Mouse (Mus musculus): ENCODE data around the gene Katnal1. TPM values are rescaled to one million over a fixed set of nuclear protein-coding genes. Genes with fewer than 3 reads are reported as not detected.

Gene Katnal1
- polyA plus RNA-seq, 1 experiment from 2014 or later, result 36.5 TPM

DNA sequence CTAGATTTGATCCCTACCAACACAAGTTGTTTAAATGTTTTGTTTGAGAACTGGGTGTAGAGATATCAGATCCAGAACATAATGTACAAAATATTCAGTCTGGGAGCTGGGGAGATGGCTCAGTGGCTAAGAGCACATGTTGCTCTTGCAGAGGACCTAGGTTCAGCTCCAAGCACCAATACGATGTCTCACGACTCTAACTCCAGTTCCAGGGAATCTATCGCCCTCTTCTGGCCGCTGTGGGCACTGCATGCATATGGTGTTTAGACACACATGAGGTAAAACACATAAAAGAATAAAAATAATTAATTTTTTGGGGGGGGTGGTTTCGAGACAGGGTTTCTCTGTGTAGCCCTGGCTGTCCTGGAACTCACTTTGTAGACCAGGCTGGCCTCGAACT lies 23.3 kb upstream of the Katnal1 start:
- Histone ChIP-seq H3K27me3 (no peaks in the 10 kb centered on the region), H3K36me3 (no peaks in the 10 kb centered on the region), H3K9me3 (no peaks in the 10 kb centered on the region), H3K4me2 (no peak overlapping the region), H3K4me3 (no peak overlapping the region), H3K4me1 (replicated peaks) (no peaks in the 10 kb centered on the region), H3K9ac (no peak overlapping the region), H3K27ac (replicated peaks) (no peak overlapping the region)
- WGBS, result 44% methylated on average over 6 of the region's 6 CpGs
- ATAC-seq (ENCODE audit: low FRiP score, low read depth), result no peak

- no peak overlapping the region for H3K27ac ChIP-seq (replicated peaks)
- H3K27me3 ChIP-seq, result no peaks in the 10 kb centered on the region
- no peak overlapping the region for H3K9ac ChIP-seq
- ATAC-seq (ENCODE audit: low FRiP score, low read depth), result no peak
- H3K4me2 ChIP-seq, result no peak overlapping the region
- H3K36me3 ChIP-seq, result no peaks in the 10 kb centered on the region
- WGBS, result 94% methylated on average over 5 of the region's 5 CpGs
- H3K4me3 ChIP-seq, result no peak overlapping the region
- no peaks in the 10 kb centered on the region for H3K9me3 ChIP-seq
- H3K4me1 ChIP-seq (replicated peaks), result no peaks in the 10 kb centered on the region
Observed at GRCm38 (mm10) chr5:148951360-148951759, 22.2 kb upstream of the Katnal1 start.

GRCm38 (mm10) chr5:148950064-148950463 lies 20.9 kb upstream of the Katnal1 start:
- Histone ChIP-seq H3K4me3 (no peak overlapping the region), H3K4me1 (replicated peaks) (no peaks in the 10 kb centered on the region), H3K27me3 (no peaks in the 10 kb centered on the region), H3K36me3 (no peaks in the 10 kb centered on the region), H3K4me2 (no peak overlapping the region), H3K9ac (no peak overlapping the region), H3K9me3 (no peaks in the 10 kb centered on the region), H3K27ac (replicated peaks) (no peak overlapping the region)
- 59% methylated on average over 15 of the region's 15 CpGs for WGBS
- no peak for ATAC-seq (ENCODE audit: low FRiP score, low read depth)

DNA sequence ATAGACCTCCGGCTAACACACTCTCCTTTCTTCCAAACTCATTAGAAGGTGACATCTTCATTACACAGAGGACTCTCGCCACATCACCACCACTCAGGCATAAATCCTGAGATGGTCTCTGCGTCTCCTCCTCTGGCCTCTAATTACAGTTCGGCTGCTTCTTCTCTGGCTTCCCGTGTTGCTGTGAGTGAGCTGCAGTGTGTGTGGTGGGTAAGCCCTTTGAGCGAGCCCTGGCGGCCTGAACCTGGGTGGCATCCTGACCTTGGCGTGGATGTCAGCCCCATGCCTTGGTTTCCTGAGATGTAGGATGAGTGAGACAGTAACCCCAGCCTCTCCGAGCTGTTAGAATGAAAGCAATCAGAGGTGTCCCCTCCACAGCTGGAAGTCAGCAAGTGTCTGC lies 19.5 kb upstream of the Katnal1 start:
- H3K4me2 ChIP-seq, result no peak overlapping the region
- WGBS, result 74% methylated on average over 9 of the region's 9 CpGs
- H3K9me3 ChIP-seq, result no peaks in the 10 kb centered on the region
- H3K9ac ChIP-seq, result no peak overlapping the region
- H3K4me1 ChIP-seq (replicated peaks), result peaks cover 2% of the 10 kb centered on the region; the same call in 1 of the 2 replicates
- no peaks in the 10 kb centered on the region for H3K36me3 ChIP-seq
- H3K4me3 ChIP-seq, result no peak overlapping the region
- H3K27me3 ChIP-seq, result no peaks in the 10 kb centered on the region
- H3K27ac ChIP-seq (replicated peaks), result no peak overlapping the region
- ATAC-seq (ENCODE audit: low FRiP score, low read depth), result no peak

GRCm38 (mm10) chr5:148947412-148947811 lies 18.3 kb upstream of the Katnal1 start:
- no peak overlapping the region for H3K9ac ChIP-seq
- no peak overlapping the region for H3K27ac ChIP-seq (replicated peaks)
- H3K9me3 ChIP-seq, result no peaks in the 10 kb centered on the region
- H3K4me2 ChIP-seq, result no peak overlapping the region
- H3K36me3 ChIP-seq, result no peaks in the 10 kb centered on the region
- H3K4me3 ChIP-seq, result no peak overlapping the region
- no peaks in the 10 kb centered on the region for H3K27me3 ChIP-seq
- WGBS, result 78% methylated on average over 4 of the region's 4 CpGs
- ATAC-seq (ENCODE audit: low FRiP score, low read depth), result no peak
- H3K4me1 ChIP-seq (replicated peaks), result peaks cover 6% of the 10 kb centered on the region; the same call in 1 of the 2 replicates

DNA sequence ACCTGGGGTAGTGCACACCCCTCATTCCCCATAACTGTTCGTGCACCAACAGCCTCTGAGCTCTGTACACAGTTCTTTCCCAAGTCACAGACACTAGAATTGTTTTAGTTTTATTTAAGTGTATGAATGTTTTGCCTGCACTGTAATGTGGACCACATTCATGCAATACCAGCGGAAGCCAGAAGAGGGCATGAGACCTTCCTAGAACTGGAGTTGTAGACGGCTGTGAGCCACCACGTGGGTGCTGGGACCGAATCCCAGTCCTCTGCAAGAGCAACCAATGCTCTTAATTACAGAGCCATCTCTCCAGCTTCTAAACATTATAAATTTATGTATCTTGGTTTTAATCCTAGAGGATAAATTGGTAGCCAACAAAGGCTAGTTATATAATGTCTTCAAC lies 17.7 kb upstream of the Katnal1 start:
- H3K9ac ChIP-seq, result no peak overlapping the region
- H3K9me3 ChIP-seq, result no peaks in the 10 kb centered on the region
- WGBS, result 81% methylated on average over 5 of the region's 5 CpGs
- no peaks in the 10 kb centered on the region for H3K36me3 ChIP-seq
- H3K27me3 ChIP-seq, result no peaks in the 10 kb centered on the region
- H3K4me3 ChIP-seq, result no peak overlapping the region
- peaks cover 6% of the 10 kb centered on the region; the same call in 1 of the 2 replicates for H3K4me1 ChIP-seq (replicated peaks)
- H3K27ac ChIP-seq (replicated peaks), result no peak overlapping the region
- no peak overlapping the region for H3K4me2 ChIP-seq
- ATAC-seq (ENCODE audit: low FRiP score, low read depth), result no peak

- H3K36me3 ChIP-seq, result no peaks in the 10 kb centered on the region
- no peak overlapping the region for H3K4me2 ChIP-seq
- ATAC-seq (ENCODE audit: low FRiP score, low read depth), result no peak
- H3K9ac ChIP-seq, result no peak overlapping the region
- no peak overlapping the region for H3K27ac ChIP-seq (replicated peaks)
- H3K9me3 ChIP-seq, result no peaks in the 10 kb centered on the region
- no peaks in the 10 kb centered on the region for H3K27me3 ChIP-seq
- 59% methylated on average over 2 of the region's 2 CpGs for WGBS
- H3K4me1 ChIP-seq (replicated peaks), result peaks cover 6% of the 10 kb centered on the region; the same call in 1 of the 2 replicates
- H3K4me3 ChIP-seq, result no peak overlapping the region
Observed at GRCm38 (mm10) chr5:148945735-148946134, 16.6 kb upstream of the Katnal1 start.

DNA sequence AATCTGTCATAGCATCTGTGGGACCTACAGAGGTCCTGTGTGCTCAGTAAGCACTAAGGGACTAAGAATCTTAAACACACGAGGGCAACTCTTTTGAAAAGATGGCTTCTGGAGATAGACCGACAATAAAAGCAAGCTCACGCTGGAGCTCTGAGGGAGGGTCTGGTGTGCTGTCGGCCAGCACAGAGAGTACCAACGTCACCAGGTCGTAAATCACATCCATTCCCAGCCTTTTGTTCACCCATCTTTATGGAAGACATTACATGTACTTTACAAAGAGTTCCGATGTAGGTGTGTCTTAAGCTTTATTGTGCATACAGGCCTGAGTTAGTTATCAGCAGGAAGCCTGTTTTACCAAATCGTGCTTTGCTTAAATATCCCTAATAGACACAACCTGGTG lies 14.9 kb upstream of the Katnal1 start:
- no peak overlapping the region for H3K4me3 ChIP-seq
- H3K9ac ChIP-seq, result no peak overlapping the region
- WGBS, result 46% methylated on average over 8 of the region's 8 CpGs
- H3K9me3 ChIP-seq, result no peaks in the 10 kb centered on the region
- no peaks in the 10 kb centered on the region for H3K36me3 ChIP-seq
- H3K27me3 ChIP-seq, result no peaks in the 10 kb centered on the region
- no peak overlapping the region for H3K27ac ChIP-seq (replicated peaks)
- no peak for ATAC-seq (ENCODE audit: low FRiP score, low read depth)
- no peak overlapping the region for H3K4me2 ChIP-seq
- peaks cover 6% of the 10 kb centered on the region; the same call in 1 of the 2 replicates for H3K4me1 ChIP-seq (replicated peaks)

DNA sequence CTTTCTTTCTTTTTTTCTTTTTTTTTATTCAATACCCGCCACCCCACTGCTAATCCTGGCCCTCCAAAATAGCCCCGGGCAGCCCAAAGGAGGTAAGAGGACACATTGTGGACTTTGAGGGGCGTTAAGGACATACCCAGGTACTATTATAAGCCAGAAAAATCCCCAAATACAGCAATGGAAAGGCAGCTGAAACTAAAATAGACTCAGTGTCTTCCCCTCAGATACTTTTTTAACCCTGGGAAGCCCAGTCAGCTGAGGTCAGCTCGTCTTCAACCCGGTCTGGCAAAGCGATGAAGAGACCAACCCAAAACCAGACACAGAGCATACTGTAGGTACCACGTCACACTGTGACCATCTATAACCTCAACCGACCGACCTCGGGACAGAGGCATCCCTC lies 14.3 kb upstream of the Katnal1 start:
- Histone ChIP-seq H3K9ac (no peak overlapping the region), H3K4me2 (no peak overlapping the region)
- 64% methylated on average over 10 of the region's 10 CpGs for WGBS

GRCm38 (mm10) chr5:148942957-148943356 lies 13.8 kb upstream of the Katnal1 start:
- Histone ChIP-seq H3K36me3 (no peaks in the 10 kb centered on the region), H3K4me3 (no peak overlapping the region), H3K9me3 (no peaks in the 10 kb centered on the region), H3K27ac (replicated peaks) (no peak overlapping the region), H3K4me2 (no peak overlapping the region), H3K27me3 (no peaks in the 10 kb centered on the region), H3K4me1 (replicated peaks) (peaks cover 6% of the 10 kb centered on the region; the same call in 1 of the 2 replicates), H3K9ac (no peak overlapping the region)
- ATAC-seq (ENCODE audit: low FRiP score, low read depth), result no peak
- 45% methylated on average over 11 of the region's 11 CpGs for WGBS

More for the DNA sequence above, 14.3 kb upstream of the Katnal1 start:
- Histone ChIP-seq H3K36me3 (no peaks in the 10 kb centered on the region), H3K27me3 (no peaks in the 10 kb centered on the region), H3K4me3 (no peak overlapping the region), H3K27ac (replicated peaks) (no peak overlapping the region), H3K4me1 (replicated peaks) (peaks cover 6% of the 10 kb centered on the region; the same call in 1 of the 2 replicates), H3K9me3 (no peaks in the 10 kb centered on the region)
- ATAC-seq (ENCODE audit: low FRiP score, low read depth), result no peak

DNA sequence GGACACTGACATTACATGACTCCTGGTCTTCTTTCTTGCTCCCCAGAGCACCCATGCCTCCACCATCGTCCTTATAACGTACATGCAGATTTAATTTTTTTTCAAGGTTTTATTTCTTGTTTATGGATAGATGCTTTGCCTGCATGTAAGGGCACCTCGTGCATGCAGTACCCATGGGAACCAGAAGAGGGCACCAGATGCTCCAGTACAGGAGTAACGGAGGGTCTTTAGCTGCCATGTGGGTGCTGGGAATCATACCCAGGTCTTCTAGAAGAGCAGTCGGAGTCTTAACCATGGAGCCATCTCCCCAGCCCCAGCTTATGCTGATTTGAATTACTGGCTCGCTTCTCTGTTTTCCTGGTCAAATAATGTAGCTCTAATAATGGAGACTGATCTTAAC lies 13.2 kb upstream of the Katnal1 start:
- no peaks in the 10 kb centered on the region for H3K27me3 ChIP-seq
- H3K36me3 ChIP-seq, result no peaks in the 10 kb centered on the region
- H3K4me2 ChIP-seq, result no peak overlapping the region
- no peak overlapping the region for H3K27ac ChIP-seq (replicated peaks)
- ATAC-seq (ENCODE audit: low FRiP score, low read depth), result no peak
- no peaks in the 10 kb centered on the region for H3K9me3 ChIP-seq
- H3K9ac ChIP-seq, result no peak overlapping the region
- H3K4me1 ChIP-seq (replicated peaks), result peaks cover 6% of the 10 kb centered on the region; the same call in 1 of the 2 replicates
- H3K4me3 ChIP-seq, result no peak overlapping the region
- 94% methylated on average over 6 of the region's 6 CpGs for WGBS

DNA sequence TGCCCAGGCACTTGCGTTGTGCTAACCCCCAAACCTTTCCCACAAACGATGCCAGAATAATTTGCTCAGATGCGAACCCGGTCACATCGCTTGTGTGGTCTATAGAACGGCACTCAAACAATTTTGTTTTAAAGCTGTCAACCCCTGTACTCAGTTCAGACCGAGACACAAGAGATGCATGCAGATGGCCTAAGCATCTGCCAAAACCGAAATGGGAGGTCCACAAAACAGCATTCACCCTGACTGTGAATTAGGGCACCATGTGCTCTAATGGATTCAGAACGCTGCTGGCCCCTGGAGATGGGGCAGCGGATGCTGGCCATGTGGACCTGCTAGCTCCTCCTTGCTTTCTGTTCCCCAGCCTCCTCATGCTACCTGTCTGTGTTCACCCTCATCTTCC lies 12.7 kb upstream of the Katnal1 start:
- Histone ChIP-seq H3K9ac (no peak overlapping the region), H3K4me1 (replicated peaks) (peaks cover 6% of the 10 kb centered on the region; the same call in 1 of the 2 replicates), H3K4me2 (no peak overlapping the region), H3K27me3 (no peaks in the 10 kb centered on the region), H3K9me3 (no peaks in the 10 kb centered on the region), H3K36me3 (no peaks in the 10 kb centered on the region), H3K27ac (replicated peaks) (no peak overlapping the region), H3K4me3 (no peak overlapping the region)
- 64% methylated on average over 10 of the region's 10 CpGs for WGBS
- ATAC-seq (ENCODE audit: low FRiP score, low read depth), result 0 out of 2 replicates have a peak, but pooled peaks have one; percentile 47

- H3K9ac ChIP-seq, result no peak overlapping the region
- no peaks in the 10 kb centered on the region for H3K36me3 ChIP-seq
- H3K4me2 ChIP-seq, result no peak overlapping the region
- no peak overlapping the region for H3K27ac ChIP-seq (replicated peaks)
- no peak overlapping the region for H3K4me3 ChIP-seq
- no peaks in the 10 kb centered on the region for H3K9me3 ChIP-seq
- no peaks in the 10 kb centered on the region for H3K27me3 ChIP-seq
- no peak for ATAC-seq (ENCODE audit: low FRiP score, low read depth)
- 73% methylated on average over 11 of the region's 11 CpGs for WGBS
- H3K4me1 ChIP-seq (replicated peaks), result peaks cover 6% of the 10 kb centered on the region; the same call in 1 of the 2 replicates
Observed at GRCm38 (mm10) chr5:148939948-148940382, 10.8 kb upstream of the Katnal1 start.
